Mouse (Mus musculus) liver, embryonic 14.5 days (tissue): ENCODE results near the gene Hoxd4. TPM values are rescaled to one million over a fixed set of nuclear protein-coding genes. Genes with fewer than 3 reads are reported as not detected.

Source experiments
- ATAC-seq: fragments of 200-750 bp; cut with Nextera tagmentation; 2 replicates; pipeline ENCODE4 v1.8.0; 2017; ENCODE audit warnings: moderate number of reproducible peaks, mild to moderate bottlenecking, moderate library complexity; ENCODE audit not compliant: insufficient read depth
- DNase-seq, 3 experiments: peaks; one replicate each; pipeline ENCODE4 v3.0.0-alpha.2; 2012 to 2013; ENCODE audit warnings: low read depth in 3 of 3, low spot score in 3 of 3
- H3K27ac ChIP-seq: fragments of 300-500 bp; sonication (generic); 2 replicates; pipeline ENCODE4 v1.5.1; 2014; ENCODE audit warnings: moderate library complexity, mild to moderate bottlenecking, control low read depth, inconsistent platforms
- H3K27me3 ChIP-seq: fragments of 300-500 bp; sonication (generic); 2 replicates; pipeline ENCODE4 v1.6.1; 2014; ENCODE audit warnings: mild to moderate bottlenecking, low read length, moderate library complexity; ENCODE audit not compliant: control insufficient read depth, insufficient read depth
- H3K36me3 ChIP-seq: fragments of 300-500 bp; sonication (generic); replicated peaks from 2 replicates; pipeline ENCODE4 v1.6.1; 2014; ENCODE audit warnings: low read depth; ENCODE audit not compliant: control insufficient read depth, insufficient read depth
- H3K4me1 ChIP-seq, 2 experiments: fragments of 200-500 bp in 1 of 2; fragments of 300-500 bp in 1 of 2; sonication (generic) in 1 of 2; replicated peaks; 2 replicates each; pipeline ENCODE4 v1.6.1; 2012 to 2014; ENCODE audit warnings: antibody characterized with exemption in 1 of 2, inconsistent platforms in 1 of 2, low read length in 1 of 2; ENCODE audit not compliant: control insufficient read depth in 2 of 2, insufficient read depth in 2 of 2
- H3K4me2 ChIP-seq: fragments of 300-500 bp; sonication (generic); 2 replicates; pipeline ENCODE4 v1.6.1; 2014; ENCODE audit warnings: low read depth, mild to moderate bottlenecking, control low read depth, moderate library complexity
- H3K4me3 ChIP-seq, 2 experiments: fragments of 200-500 bp in 1 of 2; fragments of 300-500 bp in 1 of 2; sonication (generic) in 1 of 2; 2 replicates each; pipeline ENCODE4 v1.5.1; 2012 to 2014; ENCODE audit warnings: low read depth in 2 of 2, low read length in 2 of 2, mild to moderate bottlenecking in 2 of 2, control low read depth in 1 of 2, inconsistent platforms in 1 of 2, moderate library complexity in 1 of 2; ENCODE audit not compliant: insufficient read depth in 1 of 2
- H3K9ac ChIP-seq: fragments of 300-500 bp; sonication (generic); replicated peaks from 2 replicates; pipeline ENCODE4 v1.6.1; 2014; ENCODE audit warnings: mild to moderate bottlenecking, control low read depth, moderate library complexity
- H3K9me3 ChIP-seq: fragments of 300-500 bp; sonication (generic); 2 replicates; pipeline ENCODE4 v1.6.1; 2016; ENCODE audit warnings: low read length, mixed read lengths; ENCODE audit not compliant: control insufficient read depth
- CTCF ChIP-seq: IDR thresholded peaks from 2 replicates; pipeline ENCODE4 v1.5.1; 2016; ENCODE audit warnings: antibody characterized with exemption, low read depth, control low read depth
- EP300 ChIP-seq: IDR thresholded peaks from 2 replicates; pipeline ENCODE4 v1.6.1; 2016; ENCODE audit warnings: antibody characterized with exemption, low read depth
- WGBS: fragments of 180-500 bp; shearing (Covaris S2); extraction: QIAGEN DNeasy Blood & Tissue Kit; methylation state at CpG from one replicate; pipeline ENCODE4 v1.1.7; 2014; ENCODE audit not compliant: insufficient replicate concordance; 5-methylcytosine and 5-hydroxymethylcytosine counted together
- microRNA counts: library from miRNA; unstranded; fragments of <30 nt; microRNA quantifications from one replicate; lab custom pipeline; 2016
- microRNA-seq: library from miRNA; unstranded; fragments of <30 nt; microRNA quantifications from one replicate; pipeline ENCODE4, GENCODE M21; 2016
- polyA plus RNA-seq, 2 experiments: library from polyadenylated mRNA; depleted of rRNA in 1 of 2; stranded (reverse) in 1 of 2; unstranded in 1 of 2; fragments of >200 nt; fragmentation: Nextera tagmentation in 1 of 2; extraction: Ambion mirVana in 1 of 2; gene quantifications; 2 replicates each; pipeline versions ENCODE4 v1.2.1 to v1.2.3; 2012 to 2014

The Hoxd4 gene
- polyA plus RNA-seq, 2 experiments = 0.04 TPM; not detected in 1

GRCm38 (mm10) chr2:74763976-74764375 is 52.2 kb downstream of the Hoxd4 start:
- H3K4me3 ChIP-seq = no peak overlapping the region
- WGBS = 34% methylated on average over 10 of the region's 10 CpGs
- TF ChIP-seq CTCF (no peak), EP300 (no peak)
- ATAC-seq = no peak
- no peak overlapping the region for H3K9ac ChIP-seq
- no peaks in the 10 kb centered on the region for H3K9me3 ChIP-seq
- H3K4me2 ChIP-seq = no peak overlapping the region
- no peak for DNase-seq
- H3K27ac ChIP-seq = no peak overlapping the region
- H3K36me3 ChIP-seq = no peaks in the 10 kb centered on the region
- 0 out of 4 replicates have a peak, but pooled peaks cover 0 to 1% of the 10 kb centered on the region in 2 experiments for H3K4me1 ChIP-seq
- H3K27me3 ChIP-seq = peaks cover 57% of the 10 kb centered on the region

GRCm38 (mm10) chr2:74774359-74774758 is 62.6 kb downstream of the Hoxd4 start:
- ATAC-seq (no peak), DNase-seq (no peak)
- WGBS = 58% methylated on average over 2 of the region's 2 CpGs
- Histone ChIP-seq H3K9me3 (no peaks in the 10 kb centered on the region), H3K4me1 (no peaks in the 10 kb centered on the region), H3K36me3 (no peaks in the 10 kb centered on the region), H3K27me3 (no peaks in the 10 kb centered on the region), H3K4me3 (no peak overlapping the region), H3K27ac (no peak overlapping the region), H3K9ac (no peak overlapping the region), H3K4me2 (no peak overlapping the region)
- TF ChIP-seq CTCF = no peak
- no peak for TF ChIP-seq EP300

DNA sequence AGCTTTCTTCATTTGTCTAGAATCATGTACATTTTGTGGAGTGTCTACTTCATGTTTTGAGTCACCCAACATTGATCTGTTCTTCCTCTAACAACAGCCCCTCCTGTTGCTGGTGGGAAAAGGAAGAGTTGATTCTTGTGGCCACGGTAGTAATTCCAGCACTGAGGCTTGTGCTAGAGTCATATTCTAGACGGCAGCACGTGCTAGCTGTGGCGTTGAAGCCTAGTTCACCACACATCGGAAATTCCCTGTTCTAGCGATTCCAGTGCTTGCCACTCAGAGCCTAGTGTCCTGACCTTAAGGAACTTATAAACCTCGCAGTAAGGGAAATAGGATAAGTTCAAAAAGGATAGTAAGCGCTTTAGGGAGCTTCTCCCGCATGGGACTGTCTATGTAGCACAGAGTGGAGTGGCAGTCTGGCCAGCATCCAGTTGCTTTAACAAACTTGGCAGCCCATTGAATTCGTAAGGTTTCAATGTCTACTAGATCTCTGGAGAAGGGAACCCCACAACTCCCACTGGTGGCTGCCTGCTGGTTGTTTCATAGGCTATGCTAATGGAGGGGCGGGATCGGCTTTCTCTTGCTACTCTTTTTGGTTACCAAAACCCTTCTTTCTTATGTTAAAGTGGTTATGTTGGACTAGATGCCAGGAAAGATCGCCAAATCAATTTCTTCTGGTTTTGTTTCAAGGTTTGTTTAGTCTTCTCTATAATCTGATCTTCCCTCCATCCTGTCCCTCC is 66.0 kb downstream of the Hoxd4 start:
- no peak for DNase-seq
- ATAC-seq = no peak
- TF ChIP-seq EP300 = no peak
- no peak for TF ChIP-seq CTCF
- Histone ChIP-seq H3K27me3 (no peaks in the 10 kb centered on the region), H3K4me2 (no peak overlapping the region), H3K4me3 (no peak overlapping the region), H3K36me3 (no peaks in the 10 kb centered on the region), H3K4me1 (no peaks in the 10 kb centered on the region), H3K27ac (no peak overlapping the region), H3K9ac (no peak overlapping the region), H3K9me3 (no peaks in the 10 kb centered on the region)
- 52% methylated on average over 13 of the region's 13 CpGs for WGBS

MicroRNAs within 50 kb of the gene (microRNA counts, 519-probe panel; counts per million panel counts)
- microRNA mmu-miR-10b (lab: Ali Mortazavi, UCI) = 69.9 counts per million

Small RNA genes lying within 50 kb of the gene (microRNA-seq; reads per million reads assigned to microRNA genes)
- gene Gm44463 (not detected), gene Mir10b (772 reads per million, percentile 69 among the genes with 10 or more reads in this experiment)

Other genes starting within 250 kb of the Hoxd4 start
- 4.8 and 7.1 TPM in 2 replicates for gene Lnpk, start 132.5 kb upstream of the Hoxd4 start, polyA plus RNA-seq (2012; rRNA removed)
- 15.4 and 15.5 TPM in 2 replicates for gene Lnpk, start 132.5 kb upstream of the Hoxd4 start, polyA plus RNA-seq (2014; fragmentation: Nextera tagmentation; extraction: Ambion mirVana)
- gene Evx2, start 52.4 kb upstream of the Hoxd4 start, polyA plus RNA-seq (2012; rRNA removed) = 0.02 TPM in 1 of 2 replicates, not detected in the other
- not detected in 2 replicates for gene Evx2, start 52.4 kb upstream of the Hoxd4 start, polyA plus RNA-seq (2014; fragmentation: Nextera tagmentation; extraction: Ambion mirVana)
- gene Hoxd13, start 43.6 kb upstream of the Hoxd4 start, polyA plus RNA-seq (2012; rRNA removed) = 0.09 and 0.29 TPM in 2 replicates
- not detected in 2 replicates for gene Hoxd13, start 43.6 kb upstream of the Hoxd4 start, polyA plus RNA-seq (2014; fragmentation: Nextera tagmentation; extraction: Ambion mirVana)
- gene Hoxd12, start 36.9 kb upstream of the Hoxd4 start, polyA plus RNA-seq (2012; rRNA removed) = 0.04 and 0.10 TPM in 2 replicates
- gene Hoxd12, start 36.9 kb upstream of the Hoxd4 start, polyA plus RNA-seq (2014; fragmentation: Nextera tagmentation; extraction: Ambion mirVana) = not detected in 2 replicates
- 0.04 and 0.09 TPM in 2 replicates for gene Hoxd11, start 32.4 kb upstream of the Hoxd4 start, polyA plus RNA-seq (2012; rRNA removed)
- gene Hoxd11, start 32.4 kb upstream of the Hoxd4 start, polyA plus RNA-seq (2014; fragmentation: Nextera tagmentation; extraction: Ambion mirVana) = not detected in 2 replicates
- gene Hoxd10, start 20.0 kb upstream of the Hoxd4 start, polyA plus RNA-seq (2012; rRNA removed) = 0.07 TPM in 1 of 2 replicates, not detected in the other
- gene Hoxd10, start 20.0 kb upstream of the Hoxd4 start, polyA plus RNA-seq (2014; fragmentation: Nextera tagmentation; extraction: Ambion mirVana) = not detected in 2 replicates
- gene Hoxd9, start 14.2 kb upstream of the Hoxd4 start, polyA plus RNA-seq (2012; rRNA removed) = 0.03 TPM in 1 of 2 replicates, not detected in the other
- gene Hoxd9, start 14.2 kb upstream of the Hoxd4 start, polyA plus RNA-seq (2014; fragmentation: Nextera tagmentation; extraction: Ambion mirVana) = not detected in 2 replicates
- gene Hoxd8, start 7.3 kb upstream of the Hoxd4 start, polyA plus RNA-seq (2012; rRNA removed) = 0.02 and 0.04 TPM in 2 replicates
- gene Hoxd8, start 7.3 kb upstream of the Hoxd4 start, polyA plus RNA-seq (2014; fragmentation: Nextera tagmentation; extraction: Ambion mirVana) = 0.06 TPM in 1 of 2 replicates, not detected in the other
- gene Hoxd3, start within 50 bp of the Hoxd4 start, polyA plus RNA-seq (2012; rRNA removed) = 0.02 and 0.19 TPM in 2 replicates
- gene Hoxd3, start within 50 bp of the Hoxd4 start, polyA plus RNA-seq (2014; fragmentation: Nextera tagmentation; extraction: Ambion mirVana) = not detected in 2 replicates
- gene Gm28230, start 14.8 kb downstream of the Hoxd4 start, polyA plus RNA-seq (2012; rRNA removed) = not detected in 2 replicates
- not detected in 2 replicates for gene Gm28230, start 14.8 kb downstream of the Hoxd4 start, polyA plus RNA-seq (2014; fragmentation: Nextera tagmentation; extraction: Ambion mirVana)
- gene Hoxd1, start 51.1 kb downstream of the Hoxd4 start, polyA plus RNA-seq (2012; rRNA removed) = not detected in 2 replicates
- gene Hoxd1, start 51.1 kb downstream of the Hoxd4 start, polyA plus RNA-seq (2014; fragmentation: Nextera tagmentation; extraction: Ambion mirVana) = not detected in 2 replicates
- 14.5 and 23.8 TPM in 2 replicates for gene Mtx2, start 113.9 kb downstream of the Hoxd4 start, polyA plus RNA-seq (2012; rRNA removed)
- 74.7 and 83.3 TPM in 2 replicates for gene Mtx2, start 113.9 kb downstream of the Hoxd4 start, polyA plus RNA-seq (2014; fragmentation: Nextera tagmentation; extraction: Ambion mirVana)